Mouse (Mus musculus) midbrain, embryonic 12.5 days (tissue): ENCODE data around the gene Gm10203. TPM values are rescaled to one million over a fixed set of nuclear protein-coding genes. Genes with fewer than 3 reads are reported as not detected.
"Not testable (repeated sequence)": the region's sequence is repeated elsewhere in the genome, so short reads cannot be mapped to it uniquely, and the experiment has no call there.

ENCODE experiments used
- ATAC-seq: fragments of 200-750 bp; cut with Nextera tagmentation; 2 replicates; pipeline ENCODE4 v1.8.0; 2017; ENCODE audit warnings: low read depth, moderate TSS enrichment, moderate library complexity; ENCODE audit not compliant: low FRiP score
- H3K27ac ChIP-seq: fragments of 300-500 bp; sonication (generic); replicated peaks from 2 replicates; pipeline ENCODE4 v1.5.1; 2016; ENCODE audit warnings: mild to moderate bottlenecking
- H3K27me3 ChIP-seq: fragments of 300-500 bp; sonication (generic); 2 replicates; pipeline ENCODE4 v1.6.1; 2016; ENCODE audit warnings: mild to moderate bottlenecking
- H3K36me3 ChIP-seq: fragments of 300-500 bp; sonication (generic); 2 replicates; pipeline ENCODE4 v1.6.1; 2016
- H3K4me1 ChIP-seq: fragments of 300-500 bp; sonication (generic); 2 replicates; pipeline ENCODE4 v1.6.1; 2016
- H3K4me2 ChIP-seq: fragments of 300-500 bp; sonication (generic); replicated peaks from 2 replicates; pipeline ENCODE4 v1.6.1; 2016; ENCODE audit warnings: mild to moderate bottlenecking, moderate library complexity
- H3K4me3 ChIP-seq: fragments of 300-500 bp; sonication (generic); 2 replicates; pipeline ENCODE4 v1.5.1; 2016; ENCODE audit warnings: mild to moderate bottlenecking
- H3K9ac ChIP-seq: fragments of 300-500 bp; sonication (generic); replicated peaks from 2 replicates; pipeline ENCODE4 v1.6.1; 2016; ENCODE audit warnings: mild to moderate bottlenecking, moderate library complexity
- H3K9me3 ChIP-seq: fragments of 300-500 bp; sonication (generic); 2 replicates; pipeline ENCODE4 v1.6.1; 2016; ENCODE audit warnings: mild to moderate bottlenecking
- WGBS: fragments of 180-500 bp; shearing (Covaris S2); methylation state at CpG from one replicate; pipeline ENCODE4 v1.1.7; 2016; 5-methylcytosine and 5-hydroxymethylcytosine counted together
- polyA plus RNA-seq: library from polyadenylated mRNA; unstranded; fragments of >200 nt; fragmentation: Nextera tagmentation; extraction: Ambion mirVana; gene quantifications from 2 replicates; pipeline ENCODE4 v1.2.1, GENCODE M21; 2016

Gm10203 gene
- polyA plus RNA-seq, 1 experiment from 2014 or later: not detected

- H3K36me3 ChIP-seq: peaks cover 63% of the 10 kb centered on the region
- not testable (repeated sequence) for H3K9ac ChIP-seq, H3K27me3 ChIP-seq, H3K9me3 ChIP-seq, ATAC-seq, H3K4me2 ChIP-seq, H3K4me3 ChIP-seq, H3K27ac ChIP-seq, H3K4me1 ChIP-seq
- 97% methylated on average over 2 of the region's 4 CpGs for WGBS
Measured at GRCm38 (mm10) chr6:149167038-149167437, 37.1 kb downstream of the Gm10203 start.

GRCm38 (mm10) chr6:149167672-149168071 lies 37.7 kb downstream of the Gm10203 start:
- Histone ChIP-seq H3K27me3 (no peaks in the 10 kb centered on the region), H3K36me3 (peaks cover 58% of the 10 kb centered on the region), H3K9me3 (no peaks in the 10 kb centered on the region), H3K4me2 (no peak overlapping the region), H3K27ac (no peak overlapping the region), H3K4me1 (no peaks in the 10 kb centered on the region), H3K4me3 (no peak overlapping the region), H3K9ac (no peak overlapping the region)
- no peak for ATAC-seq
- WGBS: 97% methylated on average over 1 of the region's 1 CpGs

- ATAC-seq: no peak
- Histone ChIP-seq H3K4me3 (no peak overlapping the region), H3K9ac (no peak overlapping the region), H3K27ac (no peak overlapping the region), H3K9me3 (no peaks in the 10 kb centered on the region), H3K4me2 (no peak overlapping the region), H3K4me1 (no peaks in the 10 kb centered on the region), H3K27me3 (no peaks in the 10 kb centered on the region), H3K36me3 (peaks cover 51% of the 10 kb centered on the region)
- WGBS: 94% methylated on average over 2 of the region's 2 CpGs
Measured at GRCm38 (mm10) chr6:149168436-149168835, 38.5 kb downstream of the Gm10203 start.

GRCm38 (mm10) chr6:149169965-149170364 lies 40.0 kb downstream of the Gm10203 start:
- H3K27ac ChIP-seq, H3K27me3 ChIP-seq, H3K9ac ChIP-seq, H3K4me3 ChIP-seq, H3K4me2 ChIP-seq, H3K9me3 ChIP-seq, H3K4me1 ChIP-seq, ATAC-seq: not testable (repeated sequence)
- 96% methylated on average over 4 of the region's 4 CpGs for WGBS
- peaks cover 52% of the 10 kb centered on the region for H3K36me3 ChIP-seq

GRCm38 (mm10) chr6:149173831-149174625 lies 44.1 kb downstream of the Gm10203 start:
- ATAC-seq: no peak
- H3K4me1 ChIP-seq: no peaks in the 10 kb centered on the region

GRCm38 (mm10) chr6:149174932-149175570 lies 45.1 kb downstream of the Gm10203 start:
- 94% methylated on average over 3 of the region's 3 CpGs for whole genome bisulfite sequencing
- H3K9me3 ChIP-seq: peaks cover 9% of the 10 kb centered on the region; the same call in 1 of the 2 replicates
- no peak overlapping the region for H3K27ac ChIP-seq
- no peak for ATAC-seq
- H3K4me3 ChIP-seq: no peak overlapping the region
- H3K9ac ChIP-seq: no peak overlapping the region
- H3K4me1 ChIP-seq: no peaks in the 10 kb centered on the region
- no peak overlapping the region for H3K4me2 ChIP-seq
- peaks cover 66% of the 10 kb centered on the region for H3K36me3 ChIP-seq
- no peaks in the 10 kb centered on the region for H3K27me3 ChIP-seq

More at GRCm38 (mm10) chr6:149173831-149174625, 44.1 kb downstream of the Gm10203 start:
- 74% methylated on average over 4 of the region's 4 CpGs for WGBS
- Histone ChIP-seq H3K27me3 (no peaks in the 10 kb centered on the region), H3K9ac (no peak overlapping the region), H3K4me3 (no peak overlapping the region), H3K9me3 (peaks cover 8% of the 10 kb centered on the region; the same call in 1 of the 2 replicates), H3K36me3 (peaks cover 59% of the 10 kb centered on the region), H3K4me2 (no peak overlapping the region), H3K27ac (no peak overlapping the region)

GRCm38 (mm10) chr6:149179064-149179463 lies 49.1 kb downstream of the Gm10203 start:
- H3K9me3 ChIP-seq: peaks cover 9% of the 10 kb centered on the region; the same call in 1 of the 2 replicates

More at GRCm38 (mm10) chr6:149179064-149179463, 49.1 kb downstream of the Gm10203 start:
- Histone ChIP-seq H3K27ac (no peak overlapping the region), H3K27me3 (no peaks in the 10 kb centered on the region), H3K4me2 (no peak overlapping the region), H3K4me1 (no peaks in the 10 kb centered on the region), H3K36me3 (peaks cover 84% of the 10 kb centered on the region), H3K4me3 (no peak overlapping the region), H3K9ac (no peak overlapping the region)
- ATAC-seq: no peak

Other genes starting within 250 kb of the Gm10203 start
- 21.8 and 25.3 TPM in 2 replicates for gene Caprin2, start 233.9 kb upstream of the Gm10203 start, polyA plus RNA-seq
- 210 and 223 TPM in 2 replicates for gene Sinhcaf, start 183.7 kb upstream of the Gm10203 start, polyA plus RNA-seq
- 19.8 and 22.7 TPM in 2 replicates for gene Dennd5b, start 28.5 kb upstream of the Gm10203 start, polyA plus RNA-seq
- 8.1 and 8.4 TPM in 2 replicates for gene Etfbkmt, start 9.7 kb downstream of the Gm10203 start, polyA plus RNA-seq
- 75.8 and 80.8 TPM in 2 replicates for gene Amn1, start 58.5 kb downstream of the Gm10203 start, polyA plus RNA-seq
- gene Resf1, start 179.2 kb downstream of the Gm10203 start, polyA plus RNA-seq: 41.2 and 48.2 TPM in 2 replicates